Mouse (Mus musculus) heart, embryonic 10.5 days (tissue): ENCODE measurements around the gene Ager. TPM values are rescaled to one million over a fixed set of nuclear protein-coding genes. Genes with fewer than 3 reads are reported as not detected.

Experiments used
- DNase-seq: peaks from one replicate; pipeline ENCODE4 v3.0.0-alpha.2; 2017; ENCODE audit warnings: low spot score
- H3K27ac ChIP-seq: fragments of 300-500 bp; sonication (generic); 2 replicates; pipeline ENCODE4 v1.5.1; 2016; ENCODE audit warnings: mild to moderate bottlenecking
- H3K27me3 ChIP-seq: fragments of 300-500 bp; sonication (generic); 2 replicates; pipeline ENCODE4 v1.6.1; 2016; ENCODE audit warnings: mild to moderate bottlenecking; ENCODE audit not compliant: poor library complexity, insufficient read depth, severe bottlenecking
- H3K36me3 ChIP-seq: fragments of 300-500 bp; sonication (generic); 2 replicates; pipeline ENCODE4 v1.6.1; 2016; ENCODE audit warnings: mild to moderate bottlenecking, moderate library complexity
- H3K4me1 ChIP-seq: fragments of 300-500 bp; sonication (generic); 2 replicates; pipeline ENCODE4 v1.6.1; 2016; ENCODE audit warnings: mild to moderate bottlenecking
- H3K4me3 ChIP-seq: fragments of 300-500 bp; sonication (generic); 2 replicates; pipeline ENCODE4 v1.5.1; 2016; ENCODE audit warnings: mild to moderate bottlenecking, moderate library complexity
- H3K9me3 ChIP-seq: fragments of 300-500 bp; sonication (generic); 2 replicates; pipeline ENCODE4 v1.6.1; 2016; ENCODE audit warnings: mild to moderate bottlenecking, moderate library complexity
- WGBS: fragments of 180-500 bp; shearing (Covaris S2); methylation state at CpG from one replicate; pipeline ENCODE4 v1.1.7; 2016; 5-methylcytosine and 5-hydroxymethylcytosine counted together
- polyA plus RNA-seq: library from polyadenylated mRNA; unstranded; fragments of >200 nt; fragmentation: Nextera tagmentation; extraction: Ambion mirVana; gene quantifications from 2 replicates; pipeline ENCODE4 v1.2.1, GENCODE M21; 2016

Ager gene
- polyA plus RNA-seq, 1 experiment from 2014 or later, result 5.3 TPM

- peaks cover 54% of the 10 kb centered on the region for H3K4me1 ChIP-seq
- 0 out of 2 replicates have a peak overlapping the region, but pooled peaks have one; percentile 1 for H3K27ac ChIP-seq
Measured at GRCm38 (mm10) chr17:34630761-34631301, 33.2 kb downstream of the Ager start.

GRCm38 (mm10) chr17:34631647-34632046, 34.0 kb downstream of the Ager start:
- Histone ChIP-seq H3K4me1 (peaks cover 45% of the 10 kb centered on the region), H3K27ac (0 out of 2 replicates have a peak overlapping the region, but pooled peaks have one; percentile 42), H3K4me3 (peak overlapping the region; percentile 57), H3K27me3 (peaks cover 73% of the 10 kb centered on the region), H3K9me3 (no peaks in the 10 kb centered on the region), H3K36me3 (no peaks in the 10 kb centered on the region)
- WGBS, result 6% methylated on average over 12 of the region's 12 CpGs
- DNase-seq, result no peak

More at GRCm38 (mm10) chr17:34630761-34631301, 33.2 kb downstream of the Ager start:
- H3K4me3 ChIP-seq, result peak overlapping the region; percentile 57
- DNase-seq, result no peak
- WGBS, result 2% methylated on average over 48 of the region's 48 CpGs
- H3K27me3 ChIP-seq, result peaks cover 68% of the 10 kb centered on the region
- no peaks in the 10 kb centered on the region for H3K9me3 ChIP-seq
- no peaks in the 10 kb centered on the region for H3K36me3 ChIP-seq

DNA sequence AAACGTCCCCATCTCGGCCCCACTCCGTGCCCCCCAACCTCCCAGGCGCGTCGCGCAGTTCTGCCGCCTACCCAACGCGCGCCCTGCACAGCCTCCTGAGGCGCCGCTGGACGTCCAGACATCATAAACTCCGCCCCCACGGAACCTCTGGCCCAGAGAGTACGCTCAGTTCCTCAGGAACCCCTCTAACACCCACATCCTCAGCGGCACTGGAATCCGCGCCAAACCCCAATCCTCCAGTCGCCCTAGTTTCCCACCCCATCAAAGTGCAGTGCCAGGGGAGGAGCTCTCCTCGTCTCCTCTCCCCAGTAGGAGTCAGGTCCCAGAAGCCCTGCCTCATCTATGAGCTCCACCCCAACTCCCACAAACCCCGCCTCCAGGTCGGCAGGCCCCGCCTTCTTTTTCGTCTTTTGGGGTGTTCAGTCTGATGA, 34.6 kb downstream of the Ager start:
- Histone ChIP-seq H3K36me3 (no peaks in the 10 kb centered on the region), H3K27ac (peak overlapping the region; percentile 42; the same call in 1 of the 2 replicates), H3K4me1 (peaks cover 44% of the 10 kb centered on the region), H3K9me3 (no peaks in the 10 kb centered on the region), H3K27me3 (peaks cover 73% of the 10 kb centered on the region), H3K4me3 (peak overlapping the region; percentile 57)
- WGBS, result 2% methylated on average over 26 of the region's 26 CpGs
- DNase-seq, result no peak

- H3K27me3 ChIP-seq, result peaks cover 46% of the 10 kb centered on the region
- no peak for DNase-seq
- no peak overlapping the region for H3K27ac ChIP-seq
- no peaks in the 10 kb centered on the region for H3K9me3 ChIP-seq
- no peak overlapping the region for H3K4me3 ChIP-seq
- WGBS, result 79% methylated on average over 2 of the region's 2 CpGs
- H3K36me3 ChIP-seq, result no peaks in the 10 kb centered on the region
- peaks cover 18% of the 10 kb centered on the region for H3K4me1 ChIP-seq
Measured at GRCm38 (mm10) chr17:34635671-34636070, 38.0 kb downstream of the Ager start.

DNA sequence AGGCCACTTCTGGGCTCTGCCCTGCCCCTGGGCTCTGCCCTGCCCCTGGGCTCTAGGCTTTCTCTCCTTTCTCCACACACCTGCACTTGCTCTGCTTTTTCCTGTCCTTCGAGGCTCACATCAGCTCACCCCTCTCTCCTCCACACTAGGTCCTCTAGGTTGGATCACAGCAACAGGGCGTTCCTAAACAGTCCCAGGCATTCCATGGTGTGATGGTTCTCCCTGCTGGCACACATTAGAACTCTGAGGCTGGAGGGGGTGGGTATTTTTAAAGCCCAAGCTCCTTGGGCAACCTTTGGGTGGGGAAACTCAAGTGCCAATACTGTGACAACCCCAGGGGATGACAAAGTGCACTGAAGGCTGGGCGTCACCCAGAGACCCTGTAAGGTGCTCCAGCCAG, 39.8 kb downstream of the Ager start:
- H3K9me3 ChIP-seq, result no peaks in the 10 kb centered on the region
- no peaks in the 10 kb centered on the region for H3K36me3 ChIP-seq
- H3K27ac ChIP-seq, result no peak overlapping the region
- peaks cover 9% of the 10 kb centered on the region for H3K4me1 ChIP-seq
- no peak for DNase-seq
- 67% methylated on average over 3 of the region's 3 CpGs for WGBS
- H3K27me3 ChIP-seq, result peaks cover 28% of the 10 kb centered on the region
- H3K4me3 ChIP-seq, result no peak overlapping the region

- Histone ChIP-seq H3K9me3 (no peaks in the 10 kb centered on the region), H3K4me1 (peaks cover 8% of the 10 kb centered on the region; the same call in 1 of the 2 replicates), H3K27me3 (peaks cover 11% of the 10 kb centered on the region; the same call in 1 of the 2 replicates), H3K36me3 (no peaks in the 10 kb centered on the region), H3K4me3 (no peak overlapping the region), H3K27ac (0 out of 2 replicates have a peak overlapping the region, but pooled peaks have one; percentile 18)
- no peak for DNase-seq
- WGBS, result 80% methylated on average over 7 of the region's 7 CpGs
Measured at GRCm38 (mm10) chr17:34639461-34640255, 42.0 kb downstream of the Ager start.

- 15% methylated on average over 11 of the region's 11 CpGs for WGBS
- Histone ChIP-seq H3K9me3 (no peaks in the 10 kb centered on the region), H3K4me3 (no peak overlapping the region), H3K27ac (peak overlapping the region; percentile 17), H3K36me3 (peaks cover 4% of the 10 kb centered on the region; the same call in 1 of the 2 replicates), H3K27me3 (peaks cover 3% of the 10 kb centered on the region; the same call in 1 of the 2 replicates), H3K4me1 (peaks cover 19% of the 10 kb centered on the region)
- DNase-seq, result peak; percentile 70
Measured at GRCm38 (mm10) chr17:34640778-34641601, 43.3 kb downstream of the Ager start.

GRCm38 (mm10) chr17:34641945-34642344, 44.3 kb downstream of the Ager start:
- DNase-seq, result no peak
- Histone ChIP-seq H3K4me3 (no peak overlapping the region), H3K27me3 (no peaks in the 10 kb centered on the region), H3K27ac (no peak overlapping the region), H3K9me3 (no peaks in the 10 kb centered on the region), H3K36me3 (peaks cover 6% of the 10 kb centered on the region; the same call in 1 of the 2 replicates), H3K4me1 (peaks cover 24% of the 10 kb centered on the region)
- 84% methylated on average over 3 of the region's 3 CpGs for WGBS

- H3K4me1 ChIP-seq, result peaks cover 34% of the 10 kb centered on the region
- DNase-seq, result no peak
- H3K9me3 ChIP-seq, result no peaks in the 10 kb centered on the region
- WGBS, result 81% methylated on average over 4 of the region's 4 CpGs
- H3K27ac ChIP-seq, result no peak overlapping the region
- peaks cover 6% of the 10 kb centered on the region; the same call in 1 of the 2 replicates for H3K36me3 ChIP-seq
- H3K4me3 ChIP-seq, result no peak overlapping the region
- H3K27me3 ChIP-seq, result no peaks in the 10 kb centered on the region
Measured at GRCm38 (mm10) chr17:34643379-34643778, 45.7 kb downstream of the Ager start.

GRCm38 (mm10) chr17:34643944-34644343, 46.3 kb downstream of the Ager start:
- Histone ChIP-seq H3K27ac (no peak overlapping the region), H3K9me3 (no peaks in the 10 kb centered on the region), H3K27me3 (no peaks in the 10 kb centered on the region), H3K36me3 (peaks cover 10% of the 10 kb centered on the region), H3K4me3 (no peak overlapping the region), H3K4me1 (peaks cover 36% of the 10 kb centered on the region)
- 72% methylated on average over 10 of the region's 10 CpGs for WGBS
- no peak for DNase-seq

GRCm38 (mm10) chr17:34644608-34645007, 46.9 kb downstream of the Ager start, which contains the start of gene Fkbpl:
Gene Fkbpl, plus strand, starts transcription at chr17:34644764.
- Histone ChIP-seq H3K4me1 (peaks cover 36% of the 10 kb centered on the region), H3K27ac (peak within 1 kb of the TSS; percentile 90), H3K27me3 (no peaks in the 10 kb centered on the region), H3K36me3 (peaks cover 17% of the 10 kb centered on the region), H3K9me3 (no peaks in the 10 kb centered on the region), H3K4me3 (peak within 1 kb of the TSS; percentile 74)
- WGBS, result 1% methylated on average over 16 of the region's 16 CpGs
- peak; percentile 97 for DNase-seq

- Histone ChIP-seq H3K4me3 (peak overlapping the region; percentile 74), H3K9me3 (no peaks in the 10 kb centered on the region), H3K27ac (peak overlapping the region; percentile 90), H3K4me1 (peaks cover 36% of the 10 kb centered on the region), H3K36me3 (peaks cover 24% of the 10 kb centered on the region), H3K27me3 (no peaks in the 10 kb centered on the region)
- no peak for DNase-seq
- WGBS, result 42% methylated on average over 10 of the region's 10 CpGs
Measured at GRCm38 (mm10) chr17:34645256-34645829, 47.7 kb downstream of the Ager start.
